Mouse (Mus musculus) gastrocnemius, postnatal 36 days (tissue): ENCODE results near the gene Fdxr. TPM values are rescaled to one million over a fixed set of nuclear protein-coding genes. Genes with fewer than 3 reads are reported as not detected.

Experiments used
- DNase-seq, 2 experiments: peaks; one replicate each; pipeline ENCODE4 v3.0.0; 2022
- intact Hi-C: fragments of 180-260 bp; cut with DNase I; formaldehyde crosslinking; loops from one replicate; pipeline ENCODE4 v1.15.1; 2025
- microRNA-seq, 2 experiments: library from miRNA; unstranded; fragments of <30 nt; microRNA quantifications; one replicate each; pipeline ENCODE4 v1.2.0; 2021
- total RNA-seq, 2 experiments: library from RNA; stranded (reverse); gene quantifications; 2 replicates each; pipeline ENCODE4 v1.2.3; 2021

The Fdxr gene
- total RNA-seq, 2 experiments from 2014 or later, result 3.6 to 4.4 TPM

DNA sequence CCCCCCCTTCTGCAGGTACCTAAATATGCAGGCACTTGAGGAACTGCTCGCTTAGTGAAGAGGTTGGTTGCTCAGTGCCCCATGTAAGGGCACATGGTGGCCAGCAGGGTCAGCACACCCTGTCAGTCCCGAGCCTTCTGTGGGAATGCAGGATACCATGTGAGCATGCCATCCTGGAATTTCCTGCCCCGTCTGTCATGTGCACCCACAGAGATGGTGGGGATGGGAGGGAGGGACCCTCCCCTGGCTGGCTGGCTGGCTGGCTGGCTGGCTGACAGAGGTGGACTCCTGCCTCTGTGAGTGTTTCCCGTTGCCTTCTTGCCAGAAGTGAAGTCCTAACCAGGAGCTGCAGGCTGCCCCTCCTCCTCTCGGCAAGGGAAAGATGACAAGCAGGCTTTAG, 54.3 kb downstream of the Fdxr start:
- intact Hi-C loops, result no loop called here
- no peak for DNase-seq

DNA sequence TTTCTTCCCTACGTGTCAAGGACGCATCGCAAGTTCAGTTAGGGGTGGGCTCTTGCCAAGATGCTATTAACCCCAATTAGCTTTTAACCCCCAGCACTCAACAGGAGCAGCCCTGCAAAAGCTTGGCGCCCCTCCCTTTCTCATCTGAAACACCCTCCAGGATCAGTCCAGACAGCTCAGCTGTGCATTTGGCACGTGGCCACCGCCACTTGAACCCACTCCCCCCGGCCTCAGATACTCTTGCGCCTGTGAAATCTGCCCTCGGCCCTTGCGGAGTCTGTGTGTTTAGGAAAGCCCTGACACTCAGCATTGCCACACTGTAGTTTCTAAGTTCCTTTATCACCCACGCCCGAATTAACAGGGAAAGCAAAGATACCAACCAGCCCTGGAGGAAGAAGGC, 54.8 kb downstream of the Fdxr start:
- no peak for DNase-seq
- intact Hi-C loops, result no loop called here

DNA sequence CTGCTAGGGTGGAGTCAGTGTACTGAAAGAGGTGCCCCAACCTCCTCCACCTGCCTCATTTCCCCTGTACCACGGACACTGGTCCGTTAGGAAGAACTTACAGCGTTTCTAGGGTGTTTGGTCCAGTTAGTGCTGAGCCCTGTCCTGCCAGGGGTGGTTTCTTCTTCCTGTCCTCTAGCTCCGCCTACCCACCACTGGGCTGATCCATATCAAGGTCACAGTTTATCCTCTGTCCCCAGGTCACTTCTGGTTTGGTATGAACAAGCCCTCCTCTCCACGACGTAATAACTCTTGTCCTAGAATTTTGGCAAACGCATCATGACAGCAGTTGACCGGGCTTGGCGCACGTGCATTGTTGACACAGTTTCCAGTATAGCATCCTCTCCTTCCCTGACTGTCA, 57.2 kb downstream of the Fdxr start:
- intact Hi-C loops, result no loop called here

DNA sequence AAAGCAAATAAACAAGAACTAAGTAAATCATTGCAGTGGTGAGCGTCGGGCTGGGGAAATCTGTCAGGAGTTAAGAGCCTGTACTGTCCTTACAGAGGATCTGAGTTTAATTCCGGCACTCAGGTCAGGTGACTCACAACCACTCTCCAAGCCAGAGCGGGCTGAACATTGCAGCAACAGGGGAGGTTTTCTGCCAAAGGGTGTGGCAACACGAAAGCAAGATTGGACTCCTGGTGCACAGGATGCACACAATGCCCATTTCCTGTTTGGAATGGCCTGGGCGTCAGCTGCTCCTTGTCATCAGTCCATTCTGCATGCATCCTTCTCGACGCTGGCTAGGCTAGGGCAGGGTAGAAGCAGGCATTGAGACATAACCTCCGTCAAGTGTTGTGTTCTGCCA, 57.6 kb downstream of the Fdxr start:
- no peak for DNase-seq
- intact Hi-C loops, result no loop called here

More for the DNA sequence above, 57.2 kb downstream of the Fdxr start:
- DNase-seq, result no peak

Small RNA genes lying within 50 kb of the gene (microRNA-seq; reads per million reads assigned to microRNA genes)
- 0 reads per million in 2 experiments for gene Gm25837

Other genes starting within 250 kb of the Fdxr start
- 1 to 10 TPM in 1 of 2 experiments, not detected in 1; 2.4 TPM for gene Cd300ld5, start 239.3 kb downstream of the Fdxr start, total RNA-seq
- gene Cd300ld3, start 228.6 kb downstream of the Fdxr start, total RNA-seq, result 1 to 10 TPM; 1.2 to 2.7 TPM
- gene Cd300e, start 214.9 kb downstream of the Fdxr start, total RNA-seq, result not detected
- under 1 TPM; 0.10 to 0.43 TPM for gene Rab37, start 185.6 kb downstream of the Fdxr start, total RNA-seq
- not detected for gene Cd300lf, start 143.1 kb downstream of the Fdxr start, total RNA-seq
- 1 to 10 TPM; 2.3 to 3.1 TPM for gene Slc9a3r1, start 113.7 kb downstream of the Fdxr start, total RNA-seq
- gene Tmem104, start 89.6 kb downstream of the Fdxr start, total RNA-seq, result 1 to 10 TPM; 4.5 to 6.0 TPM
- 10 to 100 TPM; 10.6 to 12.9 TPM for gene Nat9, start 89.2 kb downstream of the Fdxr start, total RNA-seq
- gene Grin2c, start 9.8 kb downstream of the Fdxr start, total RNA-seq, result not detected
- 1 to 10 TPM; 2.4 to 3.5 TPM for gene Fads6, start 20.6 kb upstream of the Fdxr start, total RNA-seq
- not detected for gene Otop2, start 30.1 kb upstream of the Fdxr start, total RNA-seq
- gene Ush1g, start 45.0 kb upstream of the Fdxr start, total RNA-seq, result 1 to 10 TPM in 1 of 2 experiments, under 1 TPM in 1; 0.72 to 1.3 TPM
- not detected for gene Otop3, start 57.7 kb upstream of the Fdxr start, total RNA-seq
- 1 to 10 TPM; 2.0 TPM for gene Hid1, start 90.7 kb upstream of the Fdxr start, total RNA-seq
- 1 to 10 TPM; 2.1 to 2.6 TPM for gene Cdr2l, start 104.9 kb upstream of the Fdxr start, total RNA-seq
- 10 to 100 TPM; 86.7 to 98.5 TPM for gene Mrpl58, start 126.7 kb upstream of the Fdxr start, total RNA-seq
- gene Atp5h, start 142.9 kb upstream of the Fdxr start, total RNA-seq, result 100 to 1,000 TPM; 770 to 834 TPM
- gene Kctd2, start 143.1 kb upstream of the Fdxr start, total RNA-seq, result 10 to 100 TPM; 12.7 to 12.9 TPM
- gene Trim80, start 163.5 kb upstream of the Fdxr start, total RNA-seq, result not detected
- gene Slc16a5, start 185.4 kb upstream of the Fdxr start, total RNA-seq, result under 1 TPM in 1 of 2 experiments, not detected in 1; 0.61 TPM
- gene Armc7, start 198.6 kb upstream of the Fdxr start, total RNA-seq, result 1 to 10 TPM in 1 of 2 experiments, under 1 TPM in 1; 0.89 to 1.2 TPM
- gene Nt5c, start 214.8 kb upstream of the Fdxr start, total RNA-seq, result 1 to 10 TPM; 6.5 to 9.2 TPM
- 10 to 100 TPM; 34.6 to 48.3 TPM for gene Jpt1, start 237.3 kb upstream of the Fdxr start, total RNA-seq